Mouse (Mus musculus): Measurements from ENCODE around the gene Scn10a.

- TF ChIP-seq EP300 (IDR thresholded peaks at IDR 0.05; ENCODE audit: low read depth) (no peak), CTCF (IDR thresholded peaks at IDR 0.05; ENCODE audit: low read depth) (no peak)
Observed at GRCm38 (mm10) chr9:119680896-119681295, 38.2 kb downstream of the Scn10a start.

Data from liver, embryonic 14.5 days (tissue).